Mouse (Mus musculus): ENCODE results near the gene Polg2.
"Not testable (repeated sequence)": the region's sequence is repeated elsewhere in the genome, so short reads cannot be mapped to it uniquely, and the experiment has no call there.

The Polg2 gene

GRCm38 (mm10) chr11:106760511-106760910 lies 18.8 kb downstream of the Polg2 start:
- DNase-seq (ENCODE audit: low spot score): no peak

DNA sequence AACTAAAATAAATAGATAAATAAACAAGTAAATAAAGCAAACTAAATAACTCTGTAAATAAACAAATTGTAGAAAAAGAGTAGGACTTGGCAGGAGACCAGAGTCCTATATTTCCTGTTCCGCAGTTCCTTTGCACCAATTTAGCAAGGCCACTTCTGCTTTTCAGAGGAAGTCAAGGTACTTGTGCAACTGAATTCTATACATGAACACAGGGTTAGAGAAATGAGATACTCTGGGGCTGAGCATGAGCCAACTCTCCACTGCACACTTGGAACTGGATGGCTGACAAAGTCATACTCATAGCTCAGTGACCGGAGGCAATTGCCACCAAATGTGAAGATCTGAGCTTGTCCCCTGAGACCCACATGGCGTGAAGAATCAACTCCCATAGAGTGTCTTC lies 20.3 kb downstream of the Polg2 start:
- no peak for DNase-seq (ENCODE audit: low spot score)

DNA sequence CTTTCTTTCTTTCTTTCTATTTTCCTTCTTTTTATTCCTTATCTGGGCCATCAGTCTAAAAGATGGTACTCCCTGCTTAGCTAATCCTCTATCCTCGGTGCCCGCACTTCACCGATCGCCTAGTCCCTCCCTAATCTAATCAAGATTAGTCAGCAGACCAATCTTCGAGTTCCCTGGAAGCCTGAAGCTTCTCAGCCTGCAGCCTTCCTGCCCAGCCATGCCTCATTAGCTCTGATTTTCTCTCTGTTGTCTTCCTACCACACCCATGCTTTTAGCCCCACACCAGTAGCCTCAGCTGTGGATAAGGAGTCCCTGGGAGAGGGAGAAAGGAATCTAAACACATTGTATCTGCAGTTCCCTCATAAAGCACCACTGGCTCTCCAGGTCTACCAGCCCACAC lies 23.8 kb downstream of the Polg2 start:
- DNase-seq (ENCODE audit: low spot score): no peak

- DNase-seq (ENCODE audit: low spot score): no peak
Observed at GRCm38 (mm10) chr11:106753314-106753713, 26.0 kb downstream of the Polg2 start.

GRCm38 (mm10) chr11:106752103-106752502 lies 27.2 kb downstream of the Polg2 start:
- no peak for DNase-seq (ENCODE audit: low spot score)

DNA sequence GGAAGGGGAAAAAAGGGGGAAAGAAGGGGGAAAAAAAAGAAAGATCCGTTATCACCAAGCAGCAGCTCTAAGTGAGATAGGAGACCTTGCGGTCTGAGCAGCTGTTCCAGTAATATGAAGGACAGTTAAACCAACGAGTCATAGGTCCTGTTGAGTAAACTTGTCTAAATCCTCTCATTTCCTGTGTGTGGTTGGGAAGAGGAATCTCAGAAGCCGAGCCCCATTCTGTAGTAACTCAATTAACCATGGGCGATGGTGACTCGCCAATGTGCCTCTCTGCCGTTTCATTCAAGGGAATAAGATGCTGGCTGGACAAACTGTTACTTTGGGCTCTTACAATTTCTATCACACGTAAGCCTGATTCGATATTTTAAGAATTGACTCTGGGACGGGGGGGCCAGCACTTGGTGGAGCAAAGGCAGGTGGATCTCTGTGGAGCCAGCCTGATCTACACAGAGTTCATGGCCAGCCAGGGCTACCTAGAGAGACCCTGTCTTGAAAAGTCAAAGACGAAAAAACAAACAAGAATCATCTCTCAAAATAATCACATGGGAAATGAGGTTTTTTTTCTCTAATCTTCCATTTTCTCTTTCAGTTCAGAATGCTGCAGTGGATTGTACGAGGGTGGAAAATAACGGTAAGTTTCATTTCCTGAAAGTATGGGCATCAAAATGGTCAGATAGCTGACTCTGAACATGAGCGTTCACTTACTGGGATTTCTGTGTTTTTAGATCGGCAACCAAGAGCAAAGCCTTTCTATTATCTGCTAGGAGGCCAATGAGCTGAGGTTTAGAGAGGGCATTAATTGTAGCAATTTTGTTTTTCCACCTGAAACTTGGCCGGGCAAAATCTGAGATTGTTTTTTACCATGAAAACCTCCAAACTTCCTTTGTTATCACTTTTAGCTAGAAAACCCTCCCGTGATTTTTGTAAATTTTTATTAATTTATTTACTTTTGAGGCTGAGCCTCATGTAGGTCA lies 28.0 kb downstream of the Polg2 start, which contains the start of gene Milr1:
Milr1 (plus strand) TSS at position 188 of the 980 bp plus-strand sequence.
- DNase-seq (ENCODE audit: low spot score): no peak

DNA sequence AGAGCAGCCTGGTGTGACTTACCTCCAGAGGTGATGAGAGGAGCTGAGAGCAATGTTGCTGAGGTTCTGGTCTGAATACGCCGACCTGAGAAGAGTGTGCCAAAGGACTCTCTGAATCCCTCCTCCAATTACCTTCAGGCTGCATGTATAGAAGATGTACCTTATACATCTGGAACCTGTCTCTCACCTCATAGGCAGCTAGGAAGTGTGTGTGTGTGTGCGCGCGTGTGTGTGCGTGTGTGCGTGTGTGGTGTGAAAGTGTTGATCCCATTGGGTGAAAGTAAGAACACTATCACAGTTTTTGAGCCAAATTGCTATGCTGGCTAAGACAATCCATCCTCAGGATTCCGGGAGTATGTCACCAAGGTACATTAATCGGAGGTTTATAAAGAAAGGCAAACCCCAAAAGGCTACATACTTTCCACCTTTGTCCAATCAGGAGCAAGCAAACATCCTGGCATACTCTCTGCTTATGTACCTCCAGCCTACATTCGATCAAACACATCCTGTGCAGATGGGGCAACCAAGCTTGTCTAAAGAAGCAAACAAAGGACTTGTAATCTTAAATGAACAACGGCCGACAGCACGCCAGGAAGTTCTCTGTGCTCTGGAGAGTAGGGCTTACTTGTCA lies 29.1 kb downstream of the Polg2 start, which contains the start of gene Pecam1:
Pecam1 (minus strand) TSS at position 508 of the 631 bp plus-strand sequence.
- no peak for DNase-seq (ENCODE audit: low spot score)

DNA sequence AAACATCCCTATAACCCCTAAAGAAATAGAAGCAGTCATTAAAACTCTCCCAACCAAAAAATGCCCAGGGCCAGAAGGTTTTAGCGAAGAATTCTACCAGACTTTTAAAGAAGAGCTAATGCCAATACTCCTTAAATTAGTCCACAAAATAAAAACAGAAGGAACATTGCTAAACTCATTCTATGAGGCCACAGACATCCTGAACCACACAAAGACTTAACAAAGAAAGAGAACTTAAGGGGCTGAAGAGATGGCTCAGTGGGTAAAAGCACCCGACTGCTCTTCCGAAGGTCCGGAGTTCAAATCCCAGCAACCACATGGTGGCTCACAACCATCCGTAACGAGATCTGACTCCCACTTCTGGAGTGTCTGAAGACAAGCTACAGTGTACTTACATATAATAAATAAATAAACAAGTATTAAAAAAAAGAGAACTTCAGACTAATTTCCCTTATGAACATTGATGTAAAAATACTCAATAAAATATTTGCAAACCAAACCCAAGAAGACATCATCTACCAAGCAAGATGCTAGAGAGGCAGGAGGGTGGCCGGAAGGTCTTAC lies 29.7 kb downstream of the Polg2 start:
- not testable (repeated sequence) for DNase-seq (ENCODE audit: low spot score)

DNA sequence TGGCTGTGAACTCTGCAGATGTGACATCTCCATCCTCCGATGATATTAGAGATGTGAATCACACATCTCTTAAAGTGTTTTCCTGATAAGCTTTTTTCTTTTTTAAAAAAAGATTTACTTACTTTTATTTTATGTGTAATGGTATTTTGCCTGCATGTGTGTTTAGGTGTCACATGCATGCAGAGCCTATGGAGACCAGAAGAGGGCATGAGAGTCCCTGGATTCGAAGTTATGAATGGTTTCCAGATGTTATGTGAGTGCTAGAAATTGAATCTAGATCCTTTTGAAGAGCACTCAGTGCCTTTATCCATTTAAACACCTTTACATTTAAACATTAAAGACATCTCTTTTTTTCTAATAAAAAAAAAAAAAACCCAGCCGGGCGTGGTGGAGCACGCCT lies 34.4 kb downstream of the Polg2 start:
- DNase-seq (ENCODE audit: low spot score): no peak

- peak; percentile 79 for DNase-seq (ENCODE audit: low spot score)
Observed at GRCm38 (mm10) chr11:106742388-106742841, 36.9 kb downstream of the Polg2 start.

DNA sequence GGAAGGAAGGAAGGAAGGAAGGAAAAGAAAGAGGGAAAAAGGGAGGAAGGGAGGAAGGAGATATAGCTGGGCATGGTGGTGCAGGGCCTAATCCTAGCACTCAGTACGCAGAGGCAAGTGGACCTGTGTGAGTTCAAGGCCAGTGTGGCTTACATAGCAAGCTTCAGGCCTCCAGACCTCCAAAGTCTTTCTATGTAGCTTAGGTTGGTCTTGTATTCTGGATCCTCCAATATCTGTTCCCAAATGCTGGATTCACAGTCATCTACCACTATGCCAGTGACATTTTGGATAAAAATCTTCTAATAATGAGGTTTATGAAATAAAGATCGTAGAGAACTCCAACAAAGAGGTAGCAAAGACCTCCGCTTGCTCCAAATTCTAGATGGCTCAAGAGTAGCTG lies 37.5 kb downstream of the Polg2 start:
- no peak for DNase-seq (ENCODE audit: low spot score)

DNA sequence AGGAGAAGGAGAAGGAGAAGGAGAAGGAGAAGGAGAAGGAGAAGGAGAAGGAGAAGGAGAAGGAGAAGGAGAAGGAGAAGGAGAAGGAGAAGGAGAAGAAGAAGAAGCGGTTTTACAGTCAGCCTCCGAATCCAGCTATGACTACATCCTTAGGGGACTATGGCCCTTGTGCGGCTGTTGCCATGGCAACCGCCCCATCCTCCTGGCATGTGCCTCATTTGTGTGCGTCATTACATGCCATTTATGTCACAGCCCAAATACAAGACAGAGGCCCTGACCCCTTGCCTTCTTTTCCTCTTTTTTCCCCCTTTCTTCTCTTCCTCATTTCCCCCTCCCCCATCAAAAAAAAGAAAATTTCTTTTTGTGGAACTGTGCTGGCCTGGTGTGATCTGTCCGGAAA lies 38.1 kb downstream of the Polg2 start:
- no peak for DNase-seq (ENCODE audit: low spot score)

DNA sequence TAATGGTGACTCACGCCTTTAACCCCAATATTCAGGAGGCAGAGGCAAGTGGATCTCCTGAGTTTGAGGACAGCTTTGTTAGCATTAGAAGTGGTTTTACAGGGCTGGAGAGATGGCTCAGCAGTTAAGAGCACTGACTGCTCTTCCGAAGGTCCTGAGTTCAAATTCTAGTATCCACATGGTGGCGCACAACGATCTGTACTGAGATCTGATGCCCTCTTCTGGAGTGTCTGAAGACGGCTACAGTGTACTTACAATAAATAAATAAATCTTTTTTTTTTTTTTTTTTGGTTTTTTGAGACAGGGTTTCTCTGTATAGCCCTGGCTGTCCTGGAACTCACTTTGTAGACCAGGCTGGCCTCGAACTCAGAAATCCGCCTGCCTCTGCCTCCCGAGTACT lies 38.6 kb downstream of the Polg2 start:
- not testable (repeated sequence) for DNase-seq (ENCODE audit: low spot score)

GRCm38 (mm10) chr11:106739116-106739515 lies 40.2 kb downstream of the Polg2 start:
- DNase-seq (ENCODE audit: low spot score): no peak

GRCm38 (mm10) chr11:106737178-106737621 lies 42.1 kb downstream of the Polg2 start:
- no peak for DNase-seq (ENCODE audit: low spot score)

DNA sequence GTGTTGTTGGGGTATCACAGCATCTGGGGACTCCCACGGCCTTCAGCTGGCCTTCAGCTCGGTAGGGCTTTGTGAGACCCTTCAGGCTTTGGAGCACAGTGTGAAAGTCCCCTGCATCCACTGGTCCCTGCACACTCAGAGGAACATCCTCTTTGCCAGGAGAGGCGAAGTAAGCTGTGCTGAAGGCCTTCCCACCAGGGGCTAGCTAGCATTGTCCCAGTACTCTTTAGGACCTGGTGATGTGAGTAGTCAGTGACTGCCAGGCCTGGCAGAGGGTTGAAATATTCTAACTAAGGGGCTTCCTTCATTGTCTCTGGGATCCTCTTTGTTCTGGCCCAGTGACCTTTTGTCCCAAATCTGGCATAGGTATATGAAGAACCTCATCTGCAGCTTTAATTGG lies 42.7 kb downstream of the Polg2 start:
- no peak for DNase-seq (ENCODE audit: low spot score)

- DNase-seq (ENCODE audit: low spot score): no peak
Observed at GRCm38 (mm10) chr11:106730714-106731113, 48.6 kb downstream of the Polg2 start.

DNA sequence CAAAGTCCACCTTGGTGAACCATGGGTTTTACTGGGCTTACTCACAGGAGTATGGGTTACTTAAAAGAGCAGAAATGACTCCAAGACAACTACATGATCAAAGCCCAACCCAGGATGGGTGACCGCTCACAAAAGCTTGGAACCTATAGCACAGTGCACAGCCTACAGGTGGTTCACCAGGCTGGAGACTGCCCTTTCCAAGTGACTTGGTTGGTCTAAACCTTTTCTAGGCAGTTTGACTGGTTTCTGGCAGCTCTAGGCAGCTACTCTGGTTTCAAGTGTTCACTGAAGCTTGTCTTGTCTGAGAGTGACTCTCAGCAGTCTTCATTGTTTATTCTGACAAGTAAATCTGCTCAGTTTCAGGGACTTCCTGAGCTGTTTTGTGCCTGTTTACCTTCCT lies 49.7 kb downstream of the Polg2 start:
- no peak for DNase-seq (ENCODE audit: low spot score)

DNA sequence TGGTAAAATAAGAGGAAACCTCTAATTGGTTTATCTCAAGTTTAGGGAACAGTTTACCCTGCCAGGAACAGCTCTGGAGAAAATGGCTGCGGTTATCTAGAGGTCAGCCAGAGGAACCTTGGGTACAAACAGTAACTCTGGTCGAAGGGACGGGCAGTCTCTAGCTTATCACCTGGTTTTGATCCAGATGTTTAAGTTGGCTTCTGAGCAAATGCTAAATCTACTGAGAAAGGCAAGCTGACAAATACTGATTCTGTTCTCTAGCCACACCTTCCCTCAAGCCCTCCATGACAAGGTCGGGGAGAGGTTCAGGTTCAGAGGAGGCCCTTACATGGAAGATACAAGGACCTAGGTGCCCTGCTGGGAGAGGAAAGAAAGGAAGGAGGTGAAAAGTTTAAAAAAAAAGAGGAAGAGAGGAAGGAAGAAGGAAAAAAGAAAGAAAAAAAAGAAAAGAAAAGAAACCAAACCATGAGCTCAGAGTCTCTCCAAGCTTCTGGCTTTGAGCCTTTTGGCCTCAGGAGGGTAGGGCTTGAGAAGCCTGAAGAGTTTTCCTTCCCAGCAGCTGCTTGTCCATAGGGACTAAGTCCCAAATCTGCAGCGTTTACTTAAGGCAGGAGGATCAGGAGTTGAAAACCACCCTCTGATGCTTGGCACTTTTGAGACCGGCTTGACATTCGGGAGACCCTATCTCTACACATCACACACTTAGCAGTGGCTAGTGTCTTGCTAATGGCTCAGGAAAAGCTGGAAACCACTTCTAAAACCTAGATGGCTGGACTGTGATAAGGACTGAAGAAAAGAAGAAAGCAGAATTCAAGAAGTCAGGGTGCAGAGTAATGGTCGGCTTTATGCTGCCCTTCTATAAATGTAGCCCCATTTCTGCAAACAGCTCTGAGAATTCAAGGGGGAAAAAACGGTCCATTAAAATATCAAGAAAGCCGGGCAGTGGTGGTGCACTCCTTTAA lies 50.7 kb downstream of the Polg2 start:
- peak; percentile 67 for DNase-seq (ENCODE audit: low spot score)

- DNase-seq (ENCODE audit: low spot score): no peak
Observed at GRCm38 (mm10) chr11:106727967-106728366, 51.4 kb downstream of the Polg2 start.

DNA sequence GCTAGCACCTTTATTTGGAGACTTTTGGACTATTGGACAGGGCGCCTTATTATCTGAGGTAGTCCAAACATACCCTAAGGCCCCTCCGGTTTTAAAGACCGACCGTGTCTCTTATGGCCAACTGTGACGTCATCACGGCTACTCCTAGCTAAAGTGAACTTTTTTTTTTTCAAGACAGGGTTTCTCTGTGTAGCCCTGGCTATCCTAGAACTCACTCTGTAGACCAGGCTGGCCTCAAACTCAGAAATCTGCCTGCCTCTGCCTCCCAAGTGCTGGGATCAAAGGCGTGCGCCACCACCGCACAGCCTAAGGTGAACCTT lies 54.5 kb downstream of the Polg2 start:
- not testable (repeated sequence) for DNase-seq (ENCODE audit: low spot score)

All from adipocyte (in vitro differentiated cells).